ENCODE assay signal across 12 mouse cellular contexts in genomic region chr4:146454170-146454569, GRCm38 (mm10). TPM values are rescaled to one million over a fixed set of nuclear protein-coding genes. Genes with fewer than 3 reads are reported as not detected.
DNase-seq lines count a peak whose midpoint lies in the region; ATAC-seq and TF ChIP-seq lines count a peak whose summit lies in the region.
"Not testable (repeated sequence)": the region's sequence is repeated elsewhere in the genome, so short reads cannot be mapped to it uniquely, and the experiment has no call there.
"Had no signal": no experiment of that assay in that cellular context is flagged by ENCODE, and none has a peak within 500 bp of the region (broad histone marks: within the 10 kb centered on the region; RNA-seq: fewer than 3 reads in every experiment).

No protein-coding gene starts in this region.

- not testable (repeated sequence) for H3K36me3 ChIP-seq in forebrain, embryonic 11.5 days (ENCODE audit: control insufficient read depth, insufficient read depth, low read length); heart, embryonic 10.5 days; limb, embryonic 11.5 days (ENCODE audit: control insufficient read depth, insufficient read depth, low read length); midbrain, embryonic 11.5 days (ENCODE audit: control insufficient read depth, insufficient read depth, low read length); stomach, postnatal 0 days (ENCODE audit: control insufficient read depth, insufficient read depth, low read length)

- not testable (repeated sequence) for H3K4me3 ChIP-seq in forebrain, embryonic 11.5 days (ENCODE audit: low read depth, low read length); heart, embryonic 10.5 days; limb, embryonic 11.5 days (ENCODE audit: low read depth, low read length); midbrain, embryonic 11.5 days (ENCODE audit: low read depth, low read length); stomach, postnatal 0 days (ENCODE audit: low read depth, low read length)

- H3K27ac ChIP-seq in forebrain, embryonic 11.5 days (ENCODE audit: low read depth, low read length); heart, embryonic 10.5 days; limb, embryonic 11.5 days (replicated peaks; ENCODE audit: low read depth, low read length); midbrain, embryonic 11.5 days (ENCODE audit: low read depth, low read length); stomach, postnatal 0 days (replicated peaks): not testable (repeated sequence)

- not testable (repeated sequence) for TF ChIP-seq CTCF in stomach, postnatal 0 days (IDR thresholded peaks at IDR 0.05; ENCODE audit: low read depth)

- WGBS in forebrain, embryonic 11.5 days = 55% methylated on average over 1 of the region's 1 CpGs
- WGBS in heart, embryonic 10.5 days = 73% methylated on average over 1 of the region's 1 CpGs
- 80% methylated on average over 1 of the region's 1 CpGs for WGBS in limb, embryonic 11.5 days
- 71% methylated on average over 1 of the region's 1 CpGs for WGBS in midbrain, embryonic 11.5 days
- WGBS in stomach, postnatal 0 days = 48% methylated on average over 1 of the region's 1 CpGs

- DNase-seq in ES-CJ7 (ENCODE audit: low read depth, low spot score) = peak; percentile 38
- peak; percentile 37 for DNase-seq in ZHBTc4 (ENCODE audit: low read depth, low spot score)
- peak; percentile 40 for DNase-seq in forebrain, embryonic 11.5 days (ENCODE audit: low spot score)
- peak; percentile 71 for DNase-seq in heart, embryonic 10.5 days (ENCODE audit: low spot score)
- peak; percentile 16 for DNase-seq in limb, embryonic 11.5 days (ENCODE audit: low spot score)
- peak; percentile 79 for DNase-seq in midbrain, embryonic 11.5 days (ENCODE audit: low spot score, missing footprints)
- DNase-seq in stomach, postnatal 0 days (ENCODE audit: low spot score) = not testable (repeated sequence)

- peaks cover 45% of the 10 kb centered on the region for H3K9me3 ChIP-seq in forebrain, embryonic 11.5 days (ENCODE audit: control insufficient read depth, low read length)
- H3K9me3 ChIP-seq in heart, embryonic 10.5 days = peaks cover 52% of the 10 kb centered on the region
- peaks cover 39% of the 10 kb centered on the region for H3K9me3 ChIP-seq in limb, embryonic 11.5 days (ENCODE audit: control insufficient read depth, low read length)
- H3K9me3 ChIP-seq in midbrain, embryonic 11.5 days (ENCODE audit: control insufficient read depth, low read length) = peaks cover 49% of the 10 kb centered on the region
- H3K9me3 ChIP-seq in stomach, postnatal 0 days (ENCODE audit: control insufficient read depth, low read length) = peaks cover 25% of the 10 kb centered on the region

- not testable (repeated sequence) for H3K27me3 ChIP-seq in forebrain, embryonic 11.5 days (ENCODE audit: control insufficient read depth, insufficient read depth, low read length); heart, embryonic 10.5 days (ENCODE audit: insufficient read depth, poor library complexity, severe bottlenecking); limb, embryonic 11.5 days (ENCODE audit: control insufficient read depth, insufficient read depth, low read length); midbrain, embryonic 11.5 days (ENCODE audit: control insufficient read depth, insufficient read depth, low read length); stomach, postnatal 0 days (ENCODE audit: control insufficient read depth, insufficient read depth, low read length)

- ATAC-seq in forebrain, embryonic 11.5 days (replicated peaks; ENCODE audit: low FRiP score); limb, embryonic 11.5 days (ENCODE audit: insufficient number of reproducible peaks, low FRiP score, low TSS enrichment, low read depth); midbrain, embryonic 11.5 days (ENCODE audit: low FRiP score): not testable (repeated sequence)
- peak; percentile 11; the same call in 1 of the 2 replicates for ATAC-seq in megakaryocyte, adult 5-6 weeks (ENCODE audit: poor library complexity, severe bottlenecking)
- ATAC-seq in stomach, postnatal 0 days (ENCODE audit: low FRiP score, low TSS enrichment) = 0 out of 2 replicates have a peak, but pooled peaks have one; percentile 8

- H3K4me2 ChIP-seq in forebrain, embryonic 11.5 days (ENCODE audit: low read depth, low read length, severe bottlenecking); limb, embryonic 11.5 days (ENCODE audit: low read depth, severe bottlenecking); midbrain, embryonic 11.5 days; stomach, postnatal 0 days (replicated peaks; ENCODE audit: low read depth): not testable (repeated sequence)

- not testable (repeated sequence) for H3K4me1 ChIP-seq in forebrain, embryonic 11.5 days (replicated peaks; ENCODE audit: control insufficient read depth, insufficient read depth, low read length); heart, embryonic 10.5 days; limb, embryonic 11.5 days (ENCODE audit: control insufficient read depth, insufficient read depth, low read length); midbrain, embryonic 11.5 days (ENCODE audit: control insufficient read depth, insufficient read depth, low read length); stomach, postnatal 0 days (replicated peaks; ENCODE audit: control insufficient read depth, insufficient read depth)

- not testable (repeated sequence) for TF ChIP-seq EP300 in stomach, postnatal 0 days (optimal IDR thresholded peaks at IDR 0.05)

- not testable (repeated sequence) for H3K9ac ChIP-seq in forebrain, embryonic 11.5 days (ENCODE audit: low read length); limb, embryonic 11.5 days (ENCODE audit: low read length); midbrain, embryonic 11.5 days (ENCODE audit: low read length); stomach, postnatal 0 days (ENCODE audit: low read length)

RNA-seq across cellular contexts. Expression of gene Zfp992, which starts 5.3 kb away (rescaled TPM):
- 3.3 and 4.0 TPM in 2 replicates for polyA plus RNA-seq in forebrain, embryonic 11.5 days (2014; fragmentation: Nextera tagmentation; extraction: Ambion mirVana)
- 4.7 and 5.3 TPM in 2 replicates for polyA plus RNA-seq in heart, embryonic 10.5 days (2016; fragmentation: Nextera tagmentation; extraction: Ambion mirVana)
- 5.6 TPM in 2 replicates for polyA plus RNA-seq in limb, embryonic 11.5 days (2014; fragmentation: Nextera tagmentation; extraction: Ambion mirVana)
- total RNA-seq in megakaryocyte, adult 5-6 weeks (2015) = 20.0 and 23.3 TPM in 2 replicates
- 8.9 and 11.4 TPM in 2 replicates for total RNA-seq in megakaryocyte, adult 5-6 weeks (2017)
- 2.8 and 3.4 TPM in 2 replicates for polyA plus RNA-seq in midbrain, embryonic 11.5 days (2014; fragmentation: Nextera tagmentation; extraction: Ambion mirVana)
- polyA plus RNA-seq in stomach, postnatal 0 days (2015; fragmentation: Nextera tagmentation; extraction: Ambion mirVana) = 1.2 and 1.5 TPM in 2 replicates

RNA-seq across cellular contexts. Expression of gene Zfp981, which starts 47.7 kb away (rescaled TPM):
- not detected in 2 replicates for polyA plus RNA-seq in forebrain, embryonic 11.5 days (2014; fragmentation: Nextera tagmentation; extraction: Ambion mirVana)
- 0.09 and 0.11 TPM in 2 replicates for polyA plus RNA-seq in heart, embryonic 10.5 days (2016; fragmentation: Nextera tagmentation; extraction: Ambion mirVana)
- 0.05 TPM in 1 of 2 replicates, not detected in the other for polyA plus RNA-seq in limb, embryonic 11.5 days (2014; fragmentation: Nextera tagmentation; extraction: Ambion mirVana)
- 0.11 TPM in 1 of 2 replicates, not detected in the other for total RNA-seq in megakaryocyte, adult 5-6 weeks (2015)
- total RNA-seq in megakaryocyte, adult 5-6 weeks (2017) = not detected in 2 replicates
- polyA plus RNA-seq in midbrain, embryonic 11.5 days (2014; fragmentation: Nextera tagmentation; extraction: Ambion mirVana) = not detected in 2 replicates
- polyA plus RNA-seq in stomach, postnatal 0 days (2015; fragmentation: Nextera tagmentation; extraction: Ambion mirVana) = 0.04 TPM in 1 of 2 replicates, not detected in the other
- total RNA-seq: hematopoietic stem cell, adult 5-6 weeks had no signal
- polyA plus RNA-seq: erythroblast, embryonic 14.5 days; heart, embryonic 13.5 days; heart, postnatal 0 days had no signal
